Mouse (Mus musculus) embryonic fibroblast, embryonic 13.5 days (primary cell): ENCODE measurements around the gene Myh3.

Experiments used
- CTCF ChIP-seq: IDR thresholded peaks from 2 replicates; pipeline ENCODE4 v1.5.1; 2011; ENCODE audit warnings: mild to moderate bottlenecking, control low read depth, low read length, moderate library complexity, borderline replicate concordance; ENCODE audit not compliant: insufficient read depth
- POLR2A ChIP-seq: IDR thresholded peaks from 2 replicates; pipeline ENCODE4 v1.6.1; 2011; ENCODE audit warnings: low read depth, mild to moderate bottlenecking, control low read depth, low read length, moderate library complexity

- no peak for TF ChIP-seq CTCF
- TF ChIP-seq POLR2A: no peak
Measured at GRCm38 (mm10) chr11:67030904-67031602, 47.0 kb upstream of the Myh3 start.
